Mouse (Mus musculus) G1E (cell line): ENCODE measurements around the gene Pbxip1. TPM values are rescaled to one million over a fixed set of nuclear protein-coding genes. Genes with fewer than 3 reads are reported as not detected.

Source experiments
- ATAC-seq: 2 replicates; pipeline ENCODE4 v1.8.0; 2016; ENCODE audit warnings: mild to moderate bottlenecking; ENCODE audit not compliant: insufficient number of reproducible peaks, poor library complexity, low FRiP score, severe bottlenecking; ENCODE audit errors: extremely low read depth
- DNase-seq: peaks from one replicate; pipeline ENCODE4 v3.0.0; 2012; ENCODE audit warnings: low spot score
- H3K27me3 ChIP-seq: 2 replicates; pipeline ENCODE4 v1.6.1; 2012; ENCODE audit warnings: mild to moderate bottlenecking, low read length, inconsistent platforms; ENCODE audit not compliant: insufficient read depth
- H3K36me3 ChIP-seq: replicated peaks from 2 replicates; pipeline ENCODE3; 2012; ENCODE audit warnings: mild to moderate bottlenecking, inconsistent platforms
- H3K4me1 ChIP-seq: 2 replicates; pipeline ENCODE4 v1.6.1; 2012; ENCODE audit warnings: low read depth, low read length, inconsistent platforms, mixed read lengths; ENCODE audit not compliant: insufficient read depth
- H3K4me3 ChIP-seq: 2 replicates; pipeline ENCODE4 v1.5.1; 2012; ENCODE audit warnings: low read depth, mild to moderate bottlenecking, inconsistent platforms, low read length, moderate library complexity, mixed read lengths
- H3K9me3 ChIP-seq: replicated peaks from 2 replicates; pipeline ENCODE4 v1.6.1; 2012; ENCODE audit warnings: inconsistent platforms
- CTCF ChIP-seq: IDR thresholded peaks from 2 replicates; pipeline ENCODE4 v1.5.1; 2012; ENCODE audit warnings: low read depth, low read length, inconsistent platforms, mixed read lengths
- GATA1 ChIP-seq: IDR thresholded peaks from 2 replicates; pipeline ENCODE4 v1.6.1; 2012; ENCODE audit warnings: borderline replicate concordance, low read length, inconsistent platforms, mixed read lengths
- GATA2 ChIP-seq: IDR thresholded peaks from 2 replicates; pipeline ENCODE4 v1.6.1; 2012; ENCODE audit warnings: low read depth, low read length, inconsistent platforms, borderline replicate concordance
- POLR2AphosphoS5 ChIP-seq: IDR thresholded peaks from 2 replicates; pipeline ENCODE4 v1.6.1; 2012; ENCODE audit warnings: low read depth, low read length, inconsistent platforms; ENCODE audit not compliant: insufficient replicate concordance
- TAL1 ChIP-seq: conservative IDR thresholded peaks from 2 replicates; pipeline ENCODE4 v1.6.1; 2012; ENCODE audit warnings: low read depth, low read length, inconsistent platforms, mixed read lengths
- polyA plus RNA-seq: library from polyadenylated mRNA; stranded (reverse); fragments of >175 nt; gene quantifications from 2 replicates; pipeline ENCODE4 v1.2.3, GENCODE M21; 2012
- total RNA-seq, 2 experiments: library from RNA; stranded (forward) in 1 of 2; stranded (reverse) in 1 of 2; fragments of 200-1000 nt in 1 of 2; fragments of >200 nt in 1 of 2; fragmentation: Nextera tagmentation in 1 of 2; gene quantifications; 2 replicates each; pipeline ENCODE4 v1.2.3; 2014 to 2017

The Pbxip1 gene
- total and polyA plus RNA-seq, 3 experiments = 9.0 to 16.4 (median 12.1) TPM

GRCm38 (mm10) chr3:89408448-89408847 lies 28.1 kb upstream of the Pbxip1 start:
- no peak for DNase-seq
- no peaks in the 10 kb centered on the region for H3K9me3 ChIP-seq
- H3K36me3 ChIP-seq = peaks cover 70% of the 10 kb centered on the region
- no peak overlapping the region; the same call in 1 of the 2 replicates for H3K4me3 ChIP-seq
- no peak for TF ChIP-seq CTCF
- no peak for TF ChIP-seq GATA1
- H3K4me1 ChIP-seq = peaks cover 48% of the 10 kb centered on the region
- no peak for ATAC-seq
- H3K27me3 ChIP-seq = no peaks in the 10 kb centered on the region

- no peak overlapping the region for H3K4me3 ChIP-seq
- H3K27me3 ChIP-seq = no peaks in the 10 kb centered on the region
- peaks cover 48% of the 10 kb centered on the region for H3K4me1 ChIP-seq
- TF ChIP-seq TAL1 (no peak), GATA2 (no peak), CTCF (no peak), GATA1 (no peak), POLR2AphosphoS5 (no peak)
- ATAC-seq = no peak
- peaks cover 70% of the 10 kb centered on the region for H3K36me3 ChIP-seq
- H3K9me3 ChIP-seq = no peaks in the 10 kb centered on the region
- no peak for DNase-seq
Observed at GRCm38 (mm10) chr3:89409701-89410100, 26.8 kb upstream of the Pbxip1 start.

GRCm38 (mm10) chr3:89410864-89411263 lies 25.6 kb upstream of the Pbxip1 start:
- no peaks in the 10 kb centered on the region for H3K9me3 ChIP-seq
- TF ChIP-seq POLR2AphosphoS5 (no peak), GATA1 (no peak), CTCF (no peak), TAL1 (no peak), GATA2 (no peak)
- ATAC-seq = no peak
- H3K4me3 ChIP-seq = peak overlapping the region; percentile 74
- H3K27me3 ChIP-seq = no peaks in the 10 kb centered on the region
- H3K36me3 ChIP-seq = peaks cover 70% of the 10 kb centered on the region
- no peak for DNase-seq
- H3K4me1 ChIP-seq = peaks cover 50% of the 10 kb centered on the region

- H3K36me3 ChIP-seq = peaks cover 73% of the 10 kb centered on the region
- ATAC-seq (peak; percentile 97), DNase-seq (peak; percentile 91)
- H3K4me1 ChIP-seq = peaks cover 59% of the 10 kb centered on the region
- H3K9me3 ChIP-seq = no peaks in the 10 kb centered on the region
- H3K4me3 ChIP-seq = peak within 1 kb of the TSS; percentile 74
- no peak for TF ChIP-seq GATA1
- no peak for TF ChIP-seq TAL1
- no peak for TF ChIP-seq CTCF
- TF ChIP-seq GATA2 = no peak
- no peak for TF ChIP-seq POLR2AphosphoS5
- H3K27me3 ChIP-seq = no peaks in the 10 kb centered on the region
Observed at GRCm38 (mm10) chr3:89411490-89412393, 24.8 kb upstream of the Pbxip1 start, which contains the start of gene Flad1. Gene Flad1 (minus strand): TSS chr3:89411870.

GRCm38 (mm10) chr3:89416158-89416557 lies 20.3 kb upstream of the Pbxip1 start:
- H3K4me1 ChIP-seq = peaks cover 41% of the 10 kb centered on the region
- ATAC-seq (no peak), DNase-seq (no peak)
- H3K9me3 ChIP-seq = no peaks in the 10 kb centered on the region
- H3K27me3 ChIP-seq = no peaks in the 10 kb centered on the region
- TF ChIP-seq POLR2AphosphoS5 (no peak), GATA2 (no peak), CTCF (no peak)
- H3K4me3 ChIP-seq = peak overlapping the region; percentile 36; the same call in 1 of the 2 replicates
- H3K36me3 ChIP-seq = peaks cover 44% of the 10 kb centered on the region

- TF ChIP-seq POLR2AphosphoS5 (no peak), GATA2 (no peak), CTCF (no peak), TAL1 (no peak), GATA1 (no peak)
- peak overlapping the region; percentile 74 for H3K4me3 ChIP-seq
- no peaks in the 10 kb centered on the region for H3K27me3 ChIP-seq
- peaks cover 51% of the 10 kb centered on the region for H3K36me3 ChIP-seq
- H3K9me3 ChIP-seq = no peaks in the 10 kb centered on the region
- H3K4me1 ChIP-seq = peaks cover 50% of the 10 kb centered on the region
- no peak for DNase-seq
- no peak for ATAC-seq
Observed at GRCm38 (mm10) chr3:89417131-89417530, 19.4 kb upstream of the Pbxip1 start.
